Mouse (Mus musculus): Measurements from ENCODE around the gene Hdgf.

DNA sequence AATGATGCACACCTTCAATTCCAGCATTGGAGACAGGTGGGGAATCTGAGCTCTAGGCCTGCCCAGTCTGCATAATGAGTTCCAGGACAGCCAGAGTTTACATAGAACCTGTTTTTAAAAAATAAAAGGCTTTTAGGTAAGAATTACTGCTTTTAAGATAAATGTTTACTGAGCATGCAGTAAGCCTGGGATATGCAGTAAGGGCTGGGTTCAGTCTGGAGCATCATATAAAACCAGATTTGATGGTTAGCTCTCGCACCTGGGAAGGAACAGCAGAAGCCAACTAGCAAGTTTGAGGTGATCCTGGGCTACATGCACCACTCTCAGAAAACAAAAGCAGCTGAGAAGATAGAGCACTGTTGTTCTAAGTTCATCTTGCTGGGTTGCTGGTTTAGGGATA lies 12.4 kb downstream of the Hdgf start:
- TF ChIP-seq CTCF (IDR thresholded peaks at IDR 0.05) (no peak), EP300 (IDR thresholded peaks at IDR 0.05) (no peak)

All from lung, postnatal 0 days (tissue).